Mouse (Mus musculus) liver, postnatal 0 days (tissue): ENCODE data around the gene Cfap69. TPM values are rescaled to one million over a fixed set of nuclear protein-coding genes. Genes with fewer than 3 reads are reported as not detected.

Experiments used
- ATAC-seq: fragments of 200-750 bp; cut with Nextera tagmentation; 2 replicates; pipeline ENCODE4 v1.8.0; 2017; ENCODE audit warnings: mild to moderate bottlenecking, moderate library complexity
- DNase-seq: peaks from one replicate; pipeline ENCODE4 v3.0.0-alpha.2; 2016
- H3K27ac ChIP-seq: fragments of 300-500 bp; sonication (generic); 2 replicates; pipeline ENCODE4 v1.5.1; 2014; ENCODE audit warnings: antibody characterized with exemption, moderate library complexity, mild to moderate bottlenecking, low read depth
- H3K27me3 ChIP-seq: fragments of 300-500 bp; sonication (generic); 2 replicates; pipeline ENCODE4 v1.6.1; 2014; ENCODE audit warnings: low read length, control low read depth, mixed read lengths; ENCODE audit not compliant: insufficient read depth
- H3K36me3 ChIP-seq: fragments of 300-500 bp; sonication (generic); replicated peaks from 2 replicates; pipeline ENCODE4 v1.6.1; 2014; ENCODE audit warnings: mild to moderate bottlenecking, control low read depth, low read length, moderate library complexity, mixed read lengths; ENCODE audit not compliant: insufficient read depth
- H3K4me1 ChIP-seq: fragments of 300-500 bp; sonication (generic); 2 replicates; pipeline ENCODE4 v1.6.1; 2014; ENCODE audit warnings: antibody characterized with exemption, mild to moderate bottlenecking, control low read depth; ENCODE audit not compliant: insufficient read depth
- H3K4me2 ChIP-seq: fragments of 300-500 bp; sonication (generic); 2 replicates; pipeline ENCODE4 v1.6.1; 2014; ENCODE audit warnings: low read depth, mild to moderate bottlenecking, low read length, moderate library complexity, mixed read lengths
- H3K4me3 ChIP-seq: fragments of 300-500 bp; sonication (generic); 2 replicates; pipeline ENCODE4 v1.5.1; 2014; ENCODE audit warnings: low read depth, low read length
- H3K9ac ChIP-seq: fragments of 300-500 bp; sonication (generic); replicated peaks from 2 replicates; pipeline ENCODE4 v1.6.1; 2014; ENCODE audit warnings: mild to moderate bottlenecking, moderate library complexity
- H3K9me3 ChIP-seq: fragments of 300-500 bp; sonication (generic); 2 replicates; pipeline ENCODE4 v1.6.1; 2016; ENCODE audit warnings: mild to moderate bottlenecking, control low read depth, low read length, mixed read lengths
- CTCF ChIP-seq: sonication (generic); IDR thresholded peaks from 2 replicates; pipeline ENCODE4 v1.5.1; 2016; ENCODE audit warnings: antibody characterized with exemption, low read depth
- EP300 ChIP-seq: IDR thresholded peaks from 2 replicates; pipeline ENCODE4 v1.6.1; 2016; ENCODE audit warnings: antibody characterized with exemption, low read depth, mild to moderate bottlenecking
- WGBS: fragments of 180-500 bp; shearing (Covaris S2); extraction: QIAGEN DNeasy Blood & Tissue Kit; methylation state at CpG from one replicate; pipeline ENCODE4 v1.1.7; 2014; ENCODE audit not compliant: insufficient replicate concordance; 5-methylcytosine and 5-hydroxymethylcytosine counted together
- polyA plus RNA-seq: library from polyadenylated mRNA; unstranded; fragments of >200 nt; fragmentation: Nextera tagmentation; extraction: Ambion mirVana; gene quantifications from 2 replicates; pipeline ENCODE4 v1.2.1, GENCODE M21; 2015

Gene Cfap69
- polyA plus RNA-seq, 1 experiment from 2014 or later, result 0.43 TPM

DNA sequence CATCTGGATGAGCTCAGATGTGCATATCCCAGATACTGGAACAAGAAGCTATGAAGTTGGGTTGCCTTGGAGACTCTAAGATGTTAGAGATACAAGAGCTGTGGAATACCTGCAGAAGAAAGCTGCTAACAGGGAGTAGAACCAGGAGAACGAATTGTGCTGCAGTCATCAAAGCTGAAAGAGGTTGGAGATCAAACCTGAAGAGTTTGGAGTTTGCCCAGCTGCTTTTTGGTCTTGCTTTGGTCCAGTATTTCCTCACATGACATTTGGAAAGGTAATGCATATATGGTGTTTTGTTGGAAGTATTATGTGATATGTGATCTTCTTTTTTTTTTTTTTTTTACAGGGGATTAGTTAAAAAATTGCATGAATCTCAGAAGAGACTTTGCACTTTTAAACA, 127.9 kb downstream of the Cfap69 start:
- Histone ChIP-seq H3K4me2 (no peak overlapping the region), H3K9ac (no peak overlapping the region), H3K9me3 (no peaks in the 10 kb centered on the region), H3K4me3 (no peak overlapping the region), H3K27ac (no peak overlapping the region), H3K4me1 (0 out of 2 replicates have a peak, but pooled peaks cover 5% of the 10 kb centered on the region), H3K27me3 (no peaks in the 10 kb centered on the region), H3K36me3 (peaks cover 2% of the 10 kb centered on the region; the same call in 1 of the 2 replicates)
- ATAC-seq (no peak), DNase-seq (no peak)
- no peak for TF ChIP-seq CTCF
- TF ChIP-seq EP300, result no peak
- 71% methylated on average over 1 of the region's 1 CpGs for WGBS

GRCm38 (mm10) chr5:5533656-5534420, 130.2 kb downstream of the Cfap69 start:
- ATAC-seq, result peak; percentile 93
- Histone ChIP-seq H3K4me2 (no peak overlapping the region), H3K9ac (no peak overlapping the region), H3K27me3 (no peaks in the 10 kb centered on the region), H3K9me3 (no peaks in the 10 kb centered on the region), H3K4me3 (no peak overlapping the region), H3K4me1 (0 out of 2 replicates have a peak, but pooled peaks cover 5% of the 10 kb centered on the region), H3K27ac (peak overlapping the region; percentile 64), H3K36me3 (no peaks in the 10 kb centered on the region; the same call in 1 of the 2 replicates)
- WGBS, result 68% methylated on average over 3 of the region's 3 CpGs
- no peak for DNase-seq
- TF ChIP-seq CTCF (no peak), EP300 (peak; percentile 29; the same call in 1 of the 2 replicates)

Other genes starting within 250 kb of the Cfap69 start
- 1.0 and 1.1 TPM in 2 replicates for gene Cdk14, start 243.9 kb downstream of the Cfap69 start, polyA plus RNA-seq
- gene 1700015F17Rik, start 185.1 kb downstream of the Cfap69 start, polyA plus RNA-seq, result not detected in 2 replicates
- gene Cldn12, start 149.3 kb downstream of the Cfap69 start, polyA plus RNA-seq, result 22.3 and 25.1 TPM in 2 replicates
- 9.3 and 9.9 TPM in 2 replicates for gene Gtpbp10, start 104.7 kb downstream of the Cfap69 start, polyA plus RNA-seq
- gene Gm8773, start 90.4 kb downstream of the Cfap69 start, polyA plus RNA-seq, result 0.11 TPM in 1 of 2 replicates, not detected in the other
- 5.1 and 6.2 TPM in 2 replicates for gene Steap2, start 30.3 kb upstream of the Cfap69 start, polyA plus RNA-seq
- gene Steap1, start 85.1 kb upstream of the Cfap69 start, polyA plus RNA-seq, result 1.1 and 1.9 TPM in 2 replicates